Mouse (Mus musculus) testis, postnatal 10 days (tissue): ENCODE data around the gene Colca2.

Experiments used
- DNase-seq: peaks from one replicate; pipeline ENCODE4 v3.0.0; 2021; ENCODE audit warnings: low spot score

Gene Colca2

DNA sequence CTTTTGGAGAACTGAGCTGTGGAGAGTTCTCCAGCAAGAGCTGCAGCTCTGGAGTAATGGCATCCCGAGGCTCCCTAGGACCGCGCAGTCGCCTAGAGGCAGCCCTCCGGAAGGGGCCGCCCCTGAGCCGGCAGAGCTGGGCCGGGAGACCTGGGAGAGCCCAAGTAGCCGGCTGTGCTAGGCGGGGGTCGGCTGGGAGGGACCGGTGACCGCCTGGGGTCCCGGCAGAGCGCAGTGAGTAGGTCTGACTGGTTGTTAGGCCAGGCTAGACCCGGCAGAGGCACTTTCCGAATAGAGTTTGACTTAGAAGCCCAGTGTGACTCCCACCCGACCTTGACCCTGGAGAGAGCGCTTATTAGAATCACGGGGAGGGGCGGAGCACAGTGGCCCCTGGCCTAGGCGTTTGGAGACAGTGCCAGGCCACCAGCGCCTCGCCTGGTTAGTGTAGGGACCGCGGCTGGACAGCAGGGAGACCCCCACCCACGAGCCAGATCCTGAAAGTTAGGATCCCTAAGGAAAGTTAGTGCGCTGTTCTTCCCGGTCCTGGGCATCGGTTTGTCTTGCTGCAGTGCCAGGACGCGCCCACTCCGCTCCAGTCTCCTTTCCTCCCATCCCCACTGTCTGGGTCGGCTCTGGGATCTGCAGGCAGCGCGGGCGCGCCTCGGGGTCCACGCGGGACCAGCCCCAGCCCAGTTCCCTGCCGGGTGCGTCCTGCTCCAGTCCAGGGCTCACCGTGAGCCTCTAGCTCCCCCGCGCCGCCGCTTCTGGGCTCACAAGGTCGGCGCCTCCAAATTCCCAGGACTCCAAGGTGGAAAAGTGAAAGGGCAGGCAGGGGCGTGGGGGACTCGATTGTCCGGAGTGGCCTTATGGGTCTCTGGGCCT lies at the start of gene Colca2:
Gene Colca2 (minus strand): TSS at position 70 of the 882 bp plus-strand sequence.
- peak; percentile 88 for DNase-seq

- DNase-seq = no peak
Measured at GRCm38 (mm10) chr9:51327555-51327903, 49.2 kb upstream of the Colca2 start.

GRCm38 (mm10) chr9:51326619-51327554 lies 48.5 kb upstream of the Colca2 start:
- DNase-seq = no peak

DNA sequence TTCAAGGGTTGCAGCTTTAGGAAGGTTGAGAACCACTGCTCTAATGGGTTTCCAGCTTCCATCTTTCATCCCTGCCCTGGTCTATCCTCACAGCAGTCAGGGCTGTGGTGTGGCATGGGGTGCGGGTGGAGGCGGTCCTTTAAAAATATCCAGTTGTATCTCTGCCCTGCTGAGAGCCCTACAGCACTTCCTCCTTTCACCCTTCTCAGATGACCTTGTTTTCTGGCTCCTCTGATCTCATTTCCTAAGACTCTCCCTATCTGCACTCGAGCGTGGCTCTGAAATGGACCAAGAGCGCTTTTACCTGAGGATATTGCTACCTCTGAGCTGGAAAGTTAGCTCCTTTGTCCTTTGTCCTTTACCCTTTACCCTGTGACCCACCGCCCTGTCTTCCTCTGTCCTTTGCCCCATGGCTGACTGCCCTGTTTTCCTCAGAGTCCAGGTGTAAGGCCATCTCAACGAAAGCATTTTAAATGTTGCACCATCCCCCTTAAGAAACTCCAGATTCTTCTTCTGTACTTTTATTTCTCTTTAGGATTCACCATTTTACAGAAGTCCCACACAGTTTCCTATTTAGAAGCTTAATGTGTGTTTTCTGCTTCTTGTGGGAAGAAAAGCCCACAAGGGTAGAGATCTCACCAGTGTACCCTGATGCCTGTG lies 46.2 kb upstream of the Colca2 start:
- DNase-seq = no peak

DNA sequence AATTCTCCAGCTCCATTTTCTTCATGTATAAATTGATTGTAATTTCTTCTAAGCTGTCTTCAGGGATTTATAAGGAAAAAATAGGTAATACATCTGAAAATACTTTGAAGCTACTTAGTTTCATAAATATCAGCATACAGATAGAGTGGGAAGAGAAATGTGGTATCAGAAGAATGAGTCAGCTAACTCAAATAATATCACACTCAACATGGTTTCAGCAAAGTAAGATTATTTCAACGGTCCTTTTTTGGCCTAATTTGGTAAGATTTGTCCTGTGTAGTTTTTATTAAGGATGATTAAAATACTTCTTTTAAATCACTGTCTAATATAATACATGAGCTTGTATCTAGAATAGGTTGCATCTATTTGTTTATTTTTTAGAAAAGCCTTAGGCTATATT lies 41.7 kb upstream of the Colca2 start:
- DNase-seq = no peak

DNA sequence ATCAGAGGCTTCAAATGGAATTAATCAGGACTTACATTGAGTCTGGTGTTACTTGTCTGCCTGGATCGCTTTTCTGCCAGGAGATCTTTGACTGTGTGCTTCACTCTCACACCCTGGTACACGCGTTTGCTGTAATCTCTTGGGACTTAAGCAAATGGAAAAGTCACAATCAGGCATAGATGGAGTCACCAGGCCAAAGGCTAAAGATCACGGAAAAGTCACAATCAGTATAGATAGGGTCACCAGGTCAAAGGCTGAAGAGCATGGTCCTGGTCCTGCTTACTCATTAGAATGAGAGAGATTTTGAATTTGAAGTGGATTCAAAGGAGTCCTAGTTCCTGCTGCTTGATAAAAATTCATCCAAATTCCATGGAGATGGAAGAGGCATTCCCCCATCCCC lies 39.9 kb upstream of the Colca2 start:
- DNase-seq = no peak

DNA sequence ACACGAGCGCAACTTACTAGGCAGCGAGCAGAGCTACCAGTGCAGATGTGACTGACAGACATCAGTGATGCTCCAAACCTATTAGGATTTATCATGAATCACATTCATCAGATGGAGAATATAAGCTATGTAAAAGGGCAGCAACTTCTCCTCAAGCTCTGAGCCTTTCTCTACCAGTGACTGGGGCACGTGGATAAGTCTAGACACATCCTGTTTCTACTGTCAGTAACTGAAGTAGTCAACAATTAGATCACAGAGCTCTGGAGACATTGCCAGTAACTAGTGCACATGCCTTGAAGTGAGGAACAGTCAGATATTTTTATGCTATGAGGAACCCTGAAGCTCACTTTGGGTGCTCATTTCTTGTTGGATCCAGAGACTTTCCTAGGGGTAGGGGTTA lies 39.0 kb upstream of the Colca2 start:
- DNase-seq = no peak

GRCm38 (mm10) chr9:51315402-51316063 lies 37.2 kb upstream of the Colca2 start:
- no peak for DNase-seq

DNA sequence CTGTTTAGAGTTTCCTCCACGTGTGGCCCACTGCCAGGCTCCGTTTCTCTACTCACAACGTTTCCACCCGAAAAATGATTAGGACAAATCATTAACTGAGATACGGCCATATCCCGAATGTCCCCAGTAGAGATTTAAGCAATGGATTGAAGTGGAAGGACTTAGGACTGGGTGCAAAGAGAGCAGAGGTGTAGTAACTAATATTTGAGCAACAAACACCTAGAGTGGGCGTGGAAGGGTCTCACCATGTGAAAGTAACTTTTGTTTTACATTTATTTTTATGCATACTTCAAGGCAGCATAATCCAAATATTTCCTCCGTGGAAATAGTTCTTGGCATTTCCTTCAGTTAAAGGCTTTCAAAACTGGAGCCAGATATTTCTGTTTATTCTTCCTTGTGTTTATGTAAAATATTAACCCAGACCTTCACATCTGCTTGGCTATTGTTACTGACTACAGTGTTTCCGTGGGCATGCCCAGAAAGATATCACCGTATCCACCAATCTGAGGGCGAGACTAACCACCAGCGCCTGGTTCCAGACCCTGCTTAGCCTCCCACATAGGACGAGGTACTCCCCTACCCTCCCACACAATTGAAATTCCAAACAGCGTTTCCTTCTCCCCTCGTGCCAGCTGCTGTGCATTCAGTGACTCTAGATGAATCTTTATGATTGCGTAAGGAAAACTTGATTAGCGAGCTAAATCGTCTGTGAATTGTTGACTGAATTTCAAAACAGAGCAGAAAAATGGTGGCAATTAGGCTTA lies 34.4 kb upstream of the Colca2 start:
- no peak for DNase-seq

- DNase-seq = no peak
Measured at GRCm38 (mm10) chr9:51310515-51310914, 32.1 kb upstream of the Colca2 start.

DNA sequence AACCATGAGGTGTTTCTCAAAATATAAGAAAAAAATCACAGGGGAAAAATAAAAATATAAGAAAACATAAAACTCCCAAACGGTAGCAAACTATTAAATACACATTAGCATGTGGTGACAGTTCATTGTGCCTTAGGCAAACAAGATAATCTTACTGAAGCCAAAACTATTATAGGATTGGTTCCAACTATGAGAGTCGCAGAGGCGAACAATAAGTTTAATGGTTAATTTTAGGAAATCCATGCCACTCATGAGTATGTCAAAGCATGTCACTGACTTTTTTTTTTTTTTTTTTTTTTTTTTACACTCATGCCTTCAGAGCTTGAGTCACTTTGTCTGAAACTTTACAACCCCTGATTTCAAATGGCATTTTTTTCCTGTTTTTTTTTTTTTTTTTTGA lies 28.0 kb upstream of the Colca2 start:
- DNase-seq = no peak

- no peak for DNase-seq
Measured at GRCm38 (mm10) chr9:51305146-51305545, 26.8 kb upstream of the Colca2 start.

DNA sequence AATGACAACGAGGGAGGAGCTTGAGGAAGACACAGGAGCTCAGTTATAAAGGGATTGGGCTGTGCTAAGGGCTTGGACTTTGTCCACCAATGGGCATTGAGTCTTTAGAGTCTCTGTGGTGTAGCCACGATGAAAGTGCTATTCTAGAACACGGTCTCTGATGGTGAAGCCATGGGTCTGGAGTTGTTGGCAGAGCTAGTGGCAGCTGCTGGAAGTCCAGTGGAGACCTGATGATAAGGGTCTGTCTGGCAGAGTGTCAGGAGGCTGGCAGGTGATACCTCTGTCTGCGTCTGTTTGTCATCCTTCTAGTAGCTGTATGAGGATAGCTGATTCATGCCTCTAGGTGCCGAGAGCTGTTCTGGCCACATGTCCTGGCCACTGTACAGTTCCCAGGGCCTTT lies 25.6 kb upstream of the Colca2 start:
- no peak for DNase-seq

GRCm38 (mm10) chr9:51293541-51293940 lies 15.2 kb upstream of the Colca2 start:
- DNase-seq = no peak

GRCm38 (mm10) chr9:51292674-51293073 lies 14.3 kb upstream of the Colca2 start:
- peak; percentile 80 for DNase-seq

DNA sequence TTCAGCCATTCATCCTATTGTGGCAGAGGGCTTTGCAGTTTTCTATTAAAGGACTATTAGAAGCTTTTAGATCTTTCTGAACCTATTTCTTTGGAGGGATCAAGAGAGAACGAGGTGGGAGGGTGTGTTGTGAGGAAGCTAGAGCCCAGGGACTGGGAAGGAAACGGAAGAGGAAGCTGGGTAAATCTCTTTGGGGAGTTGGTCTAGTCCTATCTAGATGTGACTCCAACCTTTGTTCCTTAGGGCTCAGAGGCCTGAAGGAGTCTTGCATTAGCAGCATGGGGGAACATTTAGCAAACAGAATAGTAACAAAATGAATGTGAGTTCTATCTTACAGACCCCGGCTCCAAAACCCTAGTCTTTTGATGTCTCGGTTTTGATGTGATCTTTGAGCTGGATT lies 12.6 kb upstream of the Colca2 start:
- no peak for DNase-seq

DNA sequence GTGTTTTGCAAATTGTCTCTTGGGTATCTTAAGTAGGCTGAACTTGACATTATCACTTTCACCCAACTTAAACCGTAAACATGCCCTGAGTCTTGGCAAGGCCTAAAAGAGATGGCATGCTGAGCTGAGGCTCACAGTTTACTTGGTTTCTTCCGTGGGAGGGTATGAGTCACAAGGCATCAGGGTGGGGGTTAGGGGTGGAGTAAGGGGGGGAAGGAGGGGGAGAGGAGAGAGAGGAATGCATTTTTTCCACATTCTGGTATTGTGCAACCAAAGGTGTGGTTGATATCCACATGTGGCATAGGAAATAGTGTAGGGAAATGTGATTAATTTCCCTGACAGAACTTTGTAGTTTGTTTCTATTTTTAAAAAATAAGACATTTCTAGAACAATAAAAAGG lies 7.7 kb upstream of the Colca2 start:
- no peak for DNase-seq

- DNase-seq = no peak
Measured at GRCm38 (mm10) chr9:51277834-51278498, 403 bp downstream of the Colca2 start.

- DNase-seq = no peak
Measured at GRCm38 (mm10) chr9:51274678-51275077, 3.7 kb downstream of the Colca2 start.

GRCm38 (mm10) chr9:51273581-51274154 lies 4.7 kb downstream of the Colca2 start:
- no peak for DNase-seq
